Mouse (Mus musculus): ENCODE measurements around the gene Taf4. TPM values are rescaled to one million over a fixed set of nuclear protein-coding genes. Genes with fewer than 3 reads are reported as not detected.

The Taf4 gene
- polyA plus RNA-seq, 1 experiment from 2014 or later: 3.2 TPM

- H3K27ac ChIP-seq (replicated peaks): no peak overlapping the region
- H3K27me3 ChIP-seq (replicated peaks; ENCODE audit: low read depth, poor library complexity, severe bottlenecking): no peaks in the 10 kb centered on the region
- no peaks in the 10 kb centered on the region for H3K36me3 ChIP-seq (replicated peaks)
- WGBS: 70% methylated on average over 14 of the region's 14 CpGs
- H3K4me3 ChIP-seq: no peak overlapping the region
- no peak for DNase-seq (ENCODE audit: low spot score)
- H3K9me3 ChIP-seq: no peaks in the 10 kb centered on the region
- peaks cover 30% of the 10 kb centered on the region for H3K4me1 ChIP-seq
These were observed 24.6 kb downstream of the Taf4 start for GRCm38 (mm10) chr2:179951542-179952524.

- Histone ChIP-seq H3K4me1 (peaks cover 48% of the 10 kb centered on the region), H3K36me3 (replicated peaks) (no peaks in the 10 kb centered on the region), H3K4me3 (no peak overlapping the region), H3K27me3 (replicated peaks; ENCODE audit: low read depth, poor library complexity, severe bottlenecking) (no peaks in the 10 kb centered on the region), H3K9me3 (no peaks in the 10 kb centered on the region), H3K27ac (replicated peaks) (no peak overlapping the region)
- DNase-seq (ENCODE audit: low spot score): no peak
- 85% methylated on average over 5 of the region's 5 CpGs for WGBS
These were observed 27.6 kb downstream of the Taf4 start for GRCm38 (mm10) chr2:179948820-179949219.

- H3K27ac ChIP-seq (replicated peaks): no peak overlapping the region
These were observed 28.8 kb downstream of the Taf4 start for GRCm38 (mm10) chr2:179947607-179948006.

GRCm38 (mm10) chr2:179946496-179946895 is 29.9 kb downstream of the Taf4 start:
- no peaks in the 10 kb centered on the region for H3K9me3 ChIP-seq
- 93% methylated on average over 6 of the region's 6 CpGs for WGBS

More at GRCm38 (mm10) chr2:179947607-179948006, 28.8 kb downstream of the Taf4 start:
- Histone ChIP-seq H3K36me3 (replicated peaks) (no peaks in the 10 kb centered on the region), H3K27me3 (replicated peaks; ENCODE audit: low read depth, poor library complexity, severe bottlenecking) (no peaks in the 10 kb centered on the region), H3K4me3 (no peak overlapping the region), H3K9me3 (no peaks in the 10 kb centered on the region), H3K4me1 (peaks cover 44% of the 10 kb centered on the region)
- WGBS: 65% methylated on average over 5 of the region's 5 CpGs
- no peak for DNase-seq (ENCODE audit: low spot score)

GRCm38 (mm10) chr2:179945051-179945450 is 31.4 kb downstream of the Taf4 start:
- H3K4me1 ChIP-seq: peaks cover 41% of the 10 kb centered on the region
- no peaks in the 10 kb centered on the region for H3K27me3 ChIP-seq (replicated peaks; ENCODE audit: low read depth, poor library complexity, severe bottlenecking)
- 47% methylated on average over 4 of the region's 4 CpGs for WGBS
- H3K4me3 ChIP-seq: no peak overlapping the region
- H3K36me3 ChIP-seq (replicated peaks): no peaks in the 10 kb centered on the region
- H3K9me3 ChIP-seq: no peaks in the 10 kb centered on the region
- no peak overlapping the region for H3K27ac ChIP-seq (replicated peaks)
- no peak for DNase-seq (ENCODE audit: low spot score)

More at GRCm38 (mm10) chr2:179946496-179946895, 29.9 kb downstream of the Taf4 start:
- H3K27me3 ChIP-seq (replicated peaks; ENCODE audit: low read depth, poor library complexity, severe bottlenecking): no peaks in the 10 kb centered on the region
- H3K27ac ChIP-seq (replicated peaks): no peak overlapping the region
- H3K36me3 ChIP-seq (replicated peaks): no peaks in the 10 kb centered on the region
- no peak for DNase-seq (ENCODE audit: low spot score)
- H3K4me3 ChIP-seq: no peak overlapping the region
- H3K4me1 ChIP-seq: peaks cover 41% of the 10 kb centered on the region

GRCm38 (mm10) chr2:179941696-179942095 is 34.8 kb downstream of the Taf4 start:
- peaks cover 31% of the 10 kb centered on the region for H3K4me1 ChIP-seq
- WGBS: 90% methylated on average over 1 of the region's 1 CpGs
- no peak overlapping the region for H3K27ac ChIP-seq (replicated peaks)
- H3K9me3 ChIP-seq: no peaks in the 10 kb centered on the region
- H3K4me3 ChIP-seq: no peak overlapping the region
- DNase-seq (ENCODE audit: low spot score): no peak
- peaks cover 5% of the 10 kb centered on the region; the same call in 1 of the 2 replicates for H3K36me3 ChIP-seq (replicated peaks)
- no peaks in the 10 kb centered on the region for H3K27me3 ChIP-seq (replicated peaks; ENCODE audit: low read depth, poor library complexity, severe bottlenecking)

GRCm38 (mm10) chr2:179937091-179937490 is 39.4 kb downstream of the Taf4 start:
- peaks cover 19% of the 10 kb centered on the region for H3K4me1 ChIP-seq

GRCm38 (mm10) chr2:179934165-179934564 is 42.3 kb downstream of the Taf4 start:
- H3K4me3 ChIP-seq: no peak overlapping the region
- H3K4me1 ChIP-seq: peaks cover 10% of the 10 kb centered on the region
- peaks cover 77% of the 10 kb centered on the region for H3K36me3 ChIP-seq (replicated peaks)
- WGBS: 61% methylated on average over 3 of the region's 3 CpGs
- no peaks in the 10 kb centered on the region for H3K9me3 ChIP-seq
- no peaks in the 10 kb centered on the region for H3K27me3 ChIP-seq (replicated peaks; ENCODE audit: low read depth, poor library complexity, severe bottlenecking)
- no peak overlapping the region for H3K27ac ChIP-seq (replicated peaks)
- no peak for DNase-seq (ENCODE audit: low spot score)

More at GRCm38 (mm10) chr2:179937091-179937490, 39.4 kb downstream of the Taf4 start:
- Histone ChIP-seq H3K27me3 (replicated peaks; ENCODE audit: low read depth, poor library complexity, severe bottlenecking) (no peaks in the 10 kb centered on the region), H3K27ac (replicated peaks) (no peak overlapping the region), H3K36me3 (replicated peaks) (peaks cover 48% of the 10 kb centered on the region), H3K4me3 (no peak overlapping the region), H3K9me3 (no peaks in the 10 kb centered on the region)
- no peak for DNase-seq (ENCODE audit: low spot score)
- WGBS: 79% methylated on average over 4 of the region's 4 CpGs

GRCm38 (mm10) chr2:179931741-179932140 is 44.7 kb downstream of the Taf4 start:
- WGBS: 91% methylated on average over 16 of the region's 16 CpGs
- Histone ChIP-seq H3K27ac (replicated peaks) (no peak overlapping the region), H3K4me3 (no peak overlapping the region), H3K36me3 (replicated peaks) (peaks cover 95% of the 10 kb centered on the region), H3K9me3 (no peaks in the 10 kb centered on the region), H3K27me3 (replicated peaks; ENCODE audit: low read depth, poor library complexity, severe bottlenecking) (no peaks in the 10 kb centered on the region), H3K4me1 (peaks cover 10% of the 10 kb centered on the region)
- no peak for DNase-seq (ENCODE audit: low spot score)

- H3K36me3 ChIP-seq (replicated peaks): peaks cover 98% of the 10 kb centered on the region
These were observed 47.3 kb downstream of the Taf4 start for GRCm38 (mm10) chr2:179929166-179929565.

GRCm38 (mm10) chr2:179924038-179924437 is 52.4 kb downstream of the Taf4 start:
- H3K36me3 ChIP-seq (replicated peaks): peaks cover 98% of the 10 kb centered on the region
- no peaks in the 10 kb centered on the region for H3K4me1 ChIP-seq
- H3K4me3 ChIP-seq: no peak overlapping the region
- 91% methylated on average over 6 of the region's 6 CpGs for WGBS
- no peak overlapping the region for H3K27ac ChIP-seq (replicated peaks)
- no peaks in the 10 kb centered on the region for H3K27me3 ChIP-seq (replicated peaks; ENCODE audit: low read depth, poor library complexity, severe bottlenecking)
- no peak for DNase-seq (ENCODE audit: low spot score)
- no peaks in the 10 kb centered on the region for H3K9me3 ChIP-seq

More at GRCm38 (mm10) chr2:179929166-179929565, 47.3 kb downstream of the Taf4 start:
- H3K27ac ChIP-seq (replicated peaks): no peak overlapping the region
- 95% methylated on average over 13 of the region's 13 CpGs for WGBS
- DNase-seq (ENCODE audit: low spot score): no peak
- H3K4me3 ChIP-seq: no peak overlapping the region
- H3K27me3 ChIP-seq (replicated peaks; ENCODE audit: low read depth, poor library complexity, severe bottlenecking): no peaks in the 10 kb centered on the region
- H3K9me3 ChIP-seq: no peaks in the 10 kb centered on the region
- peaks cover 7% of the 10 kb centered on the region for H3K4me1 ChIP-seq

- WGBS: 95% methylated on average over 8 of the region's 8 CpGs
- Histone ChIP-seq H3K9me3 (no peaks in the 10 kb centered on the region), H3K27ac (replicated peaks) (no peak overlapping the region), H3K36me3 (replicated peaks) (peaks cover 99% of the 10 kb centered on the region), H3K4me3 (no peak overlapping the region), H3K4me1 (no peaks in the 10 kb centered on the region), H3K27me3 (replicated peaks; ENCODE audit: low read depth, poor library complexity, severe bottlenecking) (no peaks in the 10 kb centered on the region)
- DNase-seq (ENCODE audit: low spot score): no peak
These were observed 55.3 kb downstream of the Taf4 start for GRCm38 (mm10) chr2:179921021-179921653.
